Mouse (Mus musculus): ENCODE data around the gene Bco1. TPM values are rescaled to one million over a fixed set of nuclear protein-coding genes. Genes with fewer than 3 reads are reported as not detected.

Gene Bco1
- polyA plus RNA-seq, 1 experiment from 2014 or later = 0.22 TPM

DNA sequence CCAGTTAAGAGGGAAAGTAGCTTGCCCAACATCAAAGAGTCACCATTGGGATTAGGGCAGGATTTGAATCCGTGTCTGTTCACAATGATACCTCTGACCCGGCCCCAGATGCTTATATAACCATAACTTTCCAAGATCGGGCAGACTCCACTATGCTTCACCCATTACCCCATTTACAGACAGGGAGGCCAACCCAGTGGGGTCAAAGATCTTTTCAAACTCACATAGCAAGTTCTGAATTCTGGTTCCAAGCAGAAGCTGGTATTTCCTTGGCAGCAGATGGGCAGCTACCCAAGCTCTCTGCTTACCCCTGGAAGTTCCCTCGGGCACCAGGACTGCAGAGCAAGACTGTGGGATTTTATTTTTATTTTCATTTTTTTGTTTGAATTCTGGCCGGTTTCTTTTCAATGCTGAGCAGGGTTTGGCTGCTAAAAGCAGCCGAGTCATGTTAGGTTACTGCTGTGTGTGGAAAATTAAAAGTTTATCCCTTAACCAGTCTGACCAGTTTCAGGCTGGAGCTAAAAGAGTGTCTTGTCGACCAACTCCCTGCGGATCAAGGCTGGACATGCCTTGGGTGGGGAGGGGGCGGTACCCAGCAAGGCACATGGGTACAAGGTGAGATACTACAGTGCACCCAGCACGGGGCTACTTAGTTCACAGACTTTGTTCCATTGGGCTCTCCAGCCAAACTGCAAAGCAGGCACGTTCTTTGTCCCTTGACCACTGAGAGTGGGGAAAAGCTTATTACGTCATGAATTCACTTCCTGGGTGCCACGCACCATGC, 28.4 kb downstream of the Bco1 start:
- Histone ChIP-seq H3K4me3 (no peak overlapping the region), H3K27ac (replicated peaks) (no peak overlapping the region), H3K9me3 (no peaks in the 10 kb centered on the region), H3K36me3 (no peaks in the 10 kb centered on the region), H3K4me1 (no peaks in the 10 kb centered on the region), H3K4me2 (replicated peaks) (no peak overlapping the region), H3K9ac (replicated peaks) (no peak overlapping the region), H3K27me3 (no peaks in the 10 kb centered on the region)
- 78% methylated on average over 13 of the region's 13 CpGs for WGBS
- no peak for ATAC-seq (ENCODE audit: low FRiP score, low read depth)

DNA sequence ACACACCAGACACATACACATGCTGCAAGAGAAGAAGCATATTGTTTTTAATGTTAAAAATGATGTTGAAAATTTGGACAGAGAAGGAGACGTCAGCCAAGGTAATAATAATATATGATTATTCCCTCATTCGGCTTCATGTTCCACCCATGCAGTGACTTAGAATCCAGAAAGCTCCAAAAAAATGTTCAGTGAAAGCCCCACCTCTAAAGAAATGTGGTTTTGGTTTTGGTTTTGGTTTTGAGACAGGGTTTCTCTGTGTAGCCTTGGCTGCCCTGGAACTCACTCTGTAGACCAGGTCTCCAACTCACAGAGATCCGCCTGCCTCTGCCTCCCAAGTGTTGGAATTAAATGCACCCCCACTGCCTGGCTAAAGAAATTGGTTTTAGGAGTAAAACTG, 30.2 kb downstream of the Bco1 start:
- H3K9me3 ChIP-seq = no peaks in the 10 kb centered on the region
- H3K4me3 ChIP-seq = no peak overlapping the region
- no peaks in the 10 kb centered on the region for H3K4me1 ChIP-seq
- no peaks in the 10 kb centered on the region for H3K27me3 ChIP-seq
- H3K9ac ChIP-seq (replicated peaks) = no peak overlapping the region
- WGBS = 93% methylated on average over 3 of the region's 3 CpGs
- no peaks in the 10 kb centered on the region for H3K36me3 ChIP-seq
- H3K27ac ChIP-seq (replicated peaks) = no peak overlapping the region
- ATAC-seq (ENCODE audit: low FRiP score, low read depth) = no peak
- H3K4me2 ChIP-seq (replicated peaks) = no peak overlapping the region

- Histone ChIP-seq H3K36me3 (no peaks in the 10 kb centered on the region), H3K4me2 (replicated peaks) (no peak overlapping the region)
- no peak for ATAC-seq (ENCODE audit: low FRiP score, low read depth)
These were observed 30.8 kb downstream of the Bco1 start for GRCm38 (mm10) chr8:117126411-117126810.

GRCm38 (mm10) chr8:117127063-117127462, 31.4 kb downstream of the Bco1 start:
- Histone ChIP-seq H3K9ac (replicated peaks) (no peak overlapping the region), H3K9me3 (no peaks in the 10 kb centered on the region), H3K4me3 (no peak overlapping the region), H3K27ac (replicated peaks) (no peak overlapping the region), H3K36me3 (no peaks in the 10 kb centered on the region), H3K27me3 (no peaks in the 10 kb centered on the region), H3K4me1 (no peaks in the 10 kb centered on the region), H3K4me2 (replicated peaks) (no peak overlapping the region)
- WGBS = 87% methylated on average over 8 of the region's 8 CpGs
- no peak for ATAC-seq (ENCODE audit: low FRiP score, low read depth)

More at GRCm38 (mm10) chr8:117126411-117126810, 30.8 kb downstream of the Bco1 start:
- WGBS = 98% methylated on average over 3 of the region's 3 CpGs
- H3K4me1 ChIP-seq = no peaks in the 10 kb centered on the region
- no peak overlapping the region for H3K4me3 ChIP-seq
- H3K27me3 ChIP-seq = no peaks in the 10 kb centered on the region
- H3K9ac ChIP-seq (replicated peaks) = no peak overlapping the region
- H3K27ac ChIP-seq (replicated peaks) = no peak overlapping the region
- H3K9me3 ChIP-seq = no peaks in the 10 kb centered on the region

- no peak overlapping the region for H3K9ac ChIP-seq (replicated peaks)
- no peak overlapping the region for H3K4me3 ChIP-seq
- 83% methylated on average over 3 of the region's 3 CpGs for WGBS
- H3K9me3 ChIP-seq = no peaks in the 10 kb centered on the region
- H3K4me2 ChIP-seq (replicated peaks) = no peak overlapping the region
- H3K27ac ChIP-seq (replicated peaks) = no peak overlapping the region
- H3K27me3 ChIP-seq = no peaks in the 10 kb centered on the region
- H3K36me3 ChIP-seq = no peaks in the 10 kb centered on the region
- no peak for ATAC-seq (ENCODE audit: low FRiP score, low read depth)
- no peaks in the 10 kb centered on the region for H3K4me1 ChIP-seq
These were observed 38.0 kb downstream of the Bco1 start for GRCm38 (mm10) chr8:117133702-117134101.

DNA sequence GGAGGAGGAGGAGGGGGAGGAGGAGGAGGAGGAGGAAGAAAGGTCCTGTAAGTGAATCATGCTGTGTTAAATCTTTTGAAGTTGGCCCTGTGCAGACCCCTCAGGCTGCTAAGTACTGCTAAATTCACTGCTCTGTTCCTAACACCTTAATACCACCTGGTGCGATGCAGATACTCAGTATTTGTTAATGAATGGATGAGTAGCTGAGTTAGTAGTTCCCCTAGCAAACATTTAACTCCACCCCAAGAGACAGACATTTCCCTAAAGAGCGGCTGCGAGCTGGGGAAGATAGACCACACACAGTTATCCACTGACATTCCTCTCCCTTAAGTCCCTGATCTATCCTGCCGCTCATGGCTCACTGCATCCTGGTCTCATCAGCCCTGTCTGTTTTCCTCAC, 40.7 kb downstream of the Bco1 start:
- Histone ChIP-seq H3K4me1 (no peaks in the 10 kb centered on the region), H3K36me3 (no peaks in the 10 kb centered on the region), H3K9me3 (no peaks in the 10 kb centered on the region), H3K27ac (replicated peaks) (no peak overlapping the region), H3K27me3 (no peaks in the 10 kb centered on the region), H3K4me3 (no peak overlapping the region), H3K9ac (replicated peaks) (no peak overlapping the region), H3K4me2 (replicated peaks) (no peak overlapping the region)
- 15% methylated on average over 4 of the region's 4 CpGs for WGBS
- no peak for ATAC-seq (ENCODE audit: low FRiP score, low read depth)

- Histone ChIP-seq H3K9ac (replicated peaks) (no peak overlapping the region), H3K9me3 (no peaks in the 10 kb centered on the region), H3K36me3 (no peaks in the 10 kb centered on the region), H3K4me1 (no peaks in the 10 kb centered on the region), H3K4me3 (no peak overlapping the region), H3K4me2 (replicated peaks) (no peak overlapping the region), H3K27me3 (no peaks in the 10 kb centered on the region), H3K27ac (replicated peaks) (no peak overlapping the region)
- WGBS = 65% methylated on average over 2 of the region's 2 CpGs
- no peak for ATAC-seq (ENCODE audit: low FRiP score, low read depth)
These were observed 41.1 kb downstream of the Bco1 start for GRCm38 (mm10) chr8:117136763-117137162.

GRCm38 (mm10) chr8:117137357-117137756, 41.7 kb downstream of the Bco1 start:
- Histone ChIP-seq H3K36me3 (no peaks in the 10 kb centered on the region), H3K9ac (replicated peaks) (no peak overlapping the region), H3K4me3 (no peak overlapping the region), H3K27me3 (no peaks in the 10 kb centered on the region), H3K4me2 (replicated peaks) (no peak overlapping the region), H3K9me3 (no peaks in the 10 kb centered on the region), H3K4me1 (no peaks in the 10 kb centered on the region), H3K27ac (replicated peaks) (no peak overlapping the region)
- no peak for ATAC-seq (ENCODE audit: low FRiP score, low read depth)
- 80% methylated on average over 11 of the region's 11 CpGs for WGBS

DNA sequence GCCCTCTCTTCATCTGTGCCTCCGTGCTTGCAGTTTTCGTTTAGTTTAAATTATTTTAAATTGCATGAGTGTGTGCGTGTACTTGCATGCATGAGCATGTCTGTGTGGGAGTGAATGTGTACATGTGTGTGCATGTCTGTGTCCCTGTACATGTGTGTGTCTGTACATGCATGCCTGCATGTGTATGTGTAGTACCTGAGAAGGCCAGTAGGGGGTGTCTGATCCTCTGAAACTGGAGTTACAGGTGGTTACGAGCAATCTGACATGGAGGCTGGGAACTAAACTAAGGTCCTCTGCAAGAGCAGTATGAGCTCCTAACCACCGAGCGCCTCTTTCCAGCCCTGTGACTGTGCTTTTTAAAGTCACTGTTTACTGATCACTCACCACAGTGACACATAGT, 52.9 kb downstream of the Bco1 start:
- Histone ChIP-seq H3K4me1 (no peaks in the 10 kb centered on the region), H3K27me3 (no peaks in the 10 kb centered on the region), H3K9ac (replicated peaks) (no peak overlapping the region), H3K9me3 (no peaks in the 10 kb centered on the region), H3K36me3 (no peaks in the 10 kb centered on the region), H3K27ac (replicated peaks) (no peak overlapping the region), H3K4me2 (replicated peaks) (no peak overlapping the region), H3K4me3 (no peak overlapping the region)
- no peak for ATAC-seq (ENCODE audit: low FRiP score, low read depth)
- WGBS = 95% methylated on average over 6 of the region's 6 CpGs

DNA sequence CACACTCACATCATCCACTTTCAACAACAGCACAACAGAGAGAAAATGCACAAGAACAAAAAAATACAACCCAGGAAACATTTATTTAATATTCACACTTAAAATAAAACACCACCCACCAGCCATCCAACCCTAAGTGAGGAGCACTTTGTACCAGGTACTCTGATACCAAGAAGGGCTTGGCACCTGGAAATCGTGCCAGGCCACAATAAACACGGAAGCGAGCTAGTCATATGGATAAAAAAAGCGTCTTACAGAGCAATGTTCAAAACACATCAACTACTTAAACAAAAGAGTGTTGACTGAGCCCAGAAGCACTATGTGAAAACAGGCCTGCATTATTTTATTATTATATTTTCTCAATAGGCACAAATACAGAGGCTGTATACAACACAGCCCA, 60.5 kb downstream of the Bco1 start:
- Histone ChIP-seq H3K36me3 (no peaks in the 10 kb centered on the region), H3K9me3 (no peaks in the 10 kb centered on the region), H3K27me3 (no peaks in the 10 kb centered on the region), H3K4me2 (replicated peaks) (peak overlapping the region; percentile 97; the same call in 1 of the 2 replicates), H3K4me1 (peaks cover 36% of the 10 kb centered on the region), H3K9ac (replicated peaks) (no peak overlapping the region), H3K4me3 (no peak overlapping the region), H3K27ac (replicated peaks) (no peak overlapping the region)
- 93% methylated on average over 4 of the region's 4 CpGs for WGBS
- ATAC-seq (ENCODE audit: low FRiP score, low read depth) = no peak

- 11% methylated on average over 33 of the region's 33 CpGs for WGBS
- ATAC-seq (ENCODE audit: low FRiP score, low read depth) = peak; percentile 20; the same call in 1 of the 2 replicates
- H3K4me1 ChIP-seq = peaks cover 36% of the 10 kb centered on the region
- H3K36me3 ChIP-seq = no peaks in the 10 kb centered on the region
- H3K9me3 ChIP-seq = no peaks in the 10 kb centered on the region
- peak overlapping the region; percentile 76 for H3K27ac ChIP-seq (replicated peaks)
- peak overlapping the region; percentile 92 for H3K4me3 ChIP-seq
- H3K27me3 ChIP-seq = no peaks in the 10 kb centered on the region
- H3K9ac ChIP-seq (replicated peaks) = peak overlapping the region; percentile 91
- peak overlapping the region; percentile 97 for H3K4me2 ChIP-seq (replicated peaks)
These were observed 61.5 kb downstream of the Bco1 start for GRCm38 (mm10) chr8:117156866-117157768.

DNA sequence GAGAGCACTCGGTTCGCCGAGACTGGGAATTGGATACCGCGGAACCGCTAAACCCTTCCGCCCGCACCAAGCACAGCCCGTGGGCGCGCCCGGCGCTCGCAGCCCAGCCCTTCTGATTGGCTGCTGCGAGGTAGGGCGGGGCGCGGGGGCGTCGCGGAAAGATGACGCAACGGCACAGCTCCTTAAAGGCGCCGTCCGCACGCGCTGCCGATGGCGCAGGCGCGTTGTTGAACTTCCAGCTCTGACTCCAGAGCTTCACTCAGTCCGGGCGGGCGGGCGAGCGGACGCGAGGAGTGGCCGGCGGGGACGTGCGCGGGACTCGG, 62.1 kb downstream of the Bco1 start:
- Histone ChIP-seq H3K4me3 (peak overlapping the region; percentile 92), H3K4me1 (peaks cover 36% of the 10 kb centered on the region), H3K27me3 (no peaks in the 10 kb centered on the region), H3K4me2 (replicated peaks) (peak overlapping the region; percentile 97), H3K27ac (replicated peaks) (peak overlapping the region; percentile 76), H3K9ac (replicated peaks) (peak overlapping the region; percentile 91), H3K9me3 (no peaks in the 10 kb centered on the region), H3K36me3 (no peaks in the 10 kb centered on the region)
- WGBS = under 1% methylated on average over 44 of the region's 45 CpGs
- ATAC-seq (ENCODE audit: low FRiP score, low read depth) = peak; percentile 95
